Comparison of ENCODE assay signal across 17 mouse cellular contexts in genomic region chr13:101338280-101338872, GRCm38 (mm10).
"Had no signal": no experiment of that assay in that cellular context is flagged by ENCODE, and none has a peak within 500 bp of the region (broad histone marks: within the 10 kb centered on the region; RNA-seq: fewer than 3 reads in every experiment).

No protein-coding gene starts in this region.

- ATAC-seq: liver, postnatal 0 days; lung, postnatal 0 days; midbrain, embryonic 13.5 days; midbrain, embryonic 15.5 days had no signal

- H3K27ac ChIP-seq: lung, embryonic 15.5 days; macrophage; midbrain, embryonic 13.5 days; midbrain, embryonic 15.5 days; neural tube, embryonic 12.5 days; stomach, embryonic 15.5 days; stomach, postnatal 0 days had no signal

- H3K4me3 ChIP-seq: lung, embryonic 15.5 days; megakaryocyte, embryonic 14.5 days; midbrain, embryonic 13.5 days; midbrain, embryonic 15.5 days; neural tube, embryonic 12.5 days; stomach, embryonic 15.5 days had no signal

- H3K27me3 ChIP-seq: lung, embryonic 15.5 days; midbrain, embryonic 13.5 days; midbrain, embryonic 15.5 days; neural tube, embryonic 12.5 days; stomach, embryonic 15.5 days had no signal

- H3K4me1 ChIP-seq: lung, embryonic 15.5 days; megakaryocyte, embryonic 14.5 days; midbrain, embryonic 13.5 days; midbrain, embryonic 15.5 days; neural tube, embryonic 12.5 days; stomach, embryonic 15.5 days had no signal

- H3K36me3 ChIP-seq: lung, embryonic 15.5 days; midbrain, embryonic 13.5 days; midbrain, embryonic 15.5 days; neural tube, embryonic 12.5 days; stomach, embryonic 15.5 days had no signal

- H3K9ac ChIP-seq: liver, postnatal 0 days; lung, embryonic 15.5 days; midbrain, embryonic 13.5 days; midbrain, embryonic 15.5 days; neural tube, embryonic 12.5 days; stomach, embryonic 15.5 days had no signal

- H3K9me3 ChIP-seq: lung, embryonic 15.5 days; midbrain, embryonic 13.5 days; midbrain, embryonic 15.5 days; neural tube, embryonic 12.5 days; stomach, embryonic 15.5 days had no signal

- H3K4me2 ChIP-seq: lung, embryonic 15.5 days; midbrain, embryonic 11.5 days; midbrain, embryonic 13.5 days; midbrain, embryonic 15.5 days; neural tube, embryonic 12.5 days; stomach, embryonic 15.5 days had no signal

- DNase-seq: liver, postnatal 0 days; lung, adult 2 months; lung, postnatal 36 days; right cerebral cortex, postnatal 14 days; thymus, adult 2 months; thymus, postnatal 25 days; thymus, postnatal 4 days had no signal
